In the genomic region with DNA sequence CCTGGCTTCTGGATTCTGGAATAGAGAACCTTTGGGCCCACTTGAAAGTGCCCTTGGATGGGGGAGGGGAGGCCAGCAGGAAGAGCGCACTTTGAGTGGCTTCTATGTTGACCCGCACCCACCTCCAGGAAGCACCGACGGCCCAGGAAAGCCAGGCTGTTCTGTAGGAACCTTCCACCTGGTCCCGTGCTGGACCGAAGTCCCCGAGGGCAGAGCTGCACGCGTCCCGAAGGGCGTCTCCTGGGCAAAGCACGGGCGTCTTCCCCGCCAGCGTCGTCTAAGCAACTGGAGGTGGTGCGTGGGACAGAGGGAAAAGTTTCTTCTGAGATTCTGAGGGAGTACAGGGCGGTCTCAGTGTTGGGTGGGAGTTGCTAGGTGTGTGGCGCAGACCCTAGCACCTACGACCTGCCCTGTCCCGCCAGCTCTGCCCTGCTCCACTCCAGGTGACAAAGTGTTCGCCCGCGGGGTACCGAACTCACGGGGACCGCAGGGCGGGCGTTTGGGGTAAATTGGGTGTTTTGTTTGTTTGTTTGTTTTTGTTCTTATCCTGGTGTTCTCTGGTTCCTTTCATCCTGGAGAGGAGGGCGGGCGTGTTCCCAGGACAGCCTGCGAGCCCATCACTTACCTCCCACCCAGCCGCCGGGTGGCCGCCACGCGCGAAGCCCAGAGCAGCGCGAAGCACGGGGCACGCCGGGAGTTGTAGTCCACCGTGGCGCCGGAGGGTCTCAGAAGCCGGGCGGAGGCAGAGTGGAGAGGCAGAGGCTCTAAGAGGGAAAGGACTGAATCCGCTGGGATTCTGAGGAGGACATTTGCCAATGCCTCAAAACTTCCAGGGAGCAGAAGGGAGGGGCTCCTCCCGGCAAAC, we compare ENCODE assay signal across 8 mouse cellular contexts. TPM values are rescaled to one million over a fixed set of nuclear protein-coding genes. Genes with fewer than 3 reads are reported as not detected.
DNase-seq lines count a peak whose midpoint lies in the region; ATAC-seq and TF ChIP-seq lines count a peak whose summit lies in the region.

A gene (minus strand): TSS at position 782 of the 865 bp plus-strand sequence.

- peak within 1 kb of the TSS; percentile 33; the same call in 1 of the 2 replicates for H3K9ac ChIP-seq in hindbrain, postnatal 0 days (replicated peaks; ENCODE audit: low read length)
- H3K9ac ChIP-seq in limb, embryonic 11.5 days (ENCODE audit: low read length), result peak within 1 kb of the TSS; percentile 67

- no peaks in the 10 kb centered on the region for H3K36me3 ChIP-seq in hindbrain, postnatal 0 days (ENCODE audit: insufficient read depth, low read length)
- H3K36me3 ChIP-seq in limb, embryonic 11.5 days (ENCODE audit: control insufficient read depth, insufficient read depth, low read length), result no peaks in the 10 kb centered on the region
- no peaks in the 10 kb centered on the region for H3K36me3 ChIP-seq in midbrain, embryonic 10.5 days

- H3K4me3 ChIP-seq in hindbrain, postnatal 0 days (ENCODE audit: low read length), result peak within 1 kb of the TSS; percentile 44
- peak within 1 kb of the TSS; percentile 48 for H3K4me3 ChIP-seq in limb, embryonic 11.5 days (ENCODE audit: low read depth, low read length)
- H3K4me3 ChIP-seq in midbrain, embryonic 10.5 days, result peak within 1 kb of the TSS; percentile 64

- no peak for TF ChIP-seq CTCF in hindbrain, postnatal 0 days (IDR thresholded peaks at IDR 0.05; ENCODE audit: low read depth)

- ATAC-seq in hindbrain, postnatal 0 days, result peak; percentile 93
- ATAC-seq in limb, embryonic 11.5 days (ENCODE audit: insufficient number of reproducible peaks, low FRiP score, low TSS enrichment, low read depth), result peak; percentile 92
- ATAC-seq in megakaryocyte-erythroid progenitor cell, adult 5-6 weeks (replicated peaks; ENCODE audit: low FRiP score, low TSS enrichment, poor library complexity, severe bottlenecking), result no peak

- no peaks in the 10 kb centered on the region; the same call in 1 of the 2 replicates for H3K4me1 ChIP-seq in hindbrain, postnatal 0 days (ENCODE audit: insufficient read depth, low read length)
- no peaks in the 10 kb centered on the region for H3K4me1 ChIP-seq in limb, embryonic 11.5 days (ENCODE audit: control insufficient read depth, insufficient read depth, low read length)
- peaks cover 22% of the 10 kb centered on the region for H3K4me1 ChIP-seq in midbrain, embryonic 10.5 days

- no peaks in the 10 kb centered on the region for H3K9me3 ChIP-seq in hindbrain, postnatal 0 days (ENCODE audit: low read length)
- H3K9me3 ChIP-seq in limb, embryonic 11.5 days (ENCODE audit: control insufficient read depth, low read length), result no peaks in the 10 kb centered on the region
- H3K9me3 ChIP-seq in midbrain, embryonic 10.5 days (replicated peaks), result no peaks in the 10 kb centered on the region

- WGBS in hindbrain, postnatal 0 days, result 3% methylated on average over 50 of the region's 50 CpGs
- WGBS in limb, embryonic 11.5 days, result 4% methylated on average over 50 of the region's 50 CpGs
- WGBS in midbrain, embryonic 10.5 days, result 4% methylated on average over 50 of the region's 50 CpGs

- H3K4me2 ChIP-seq in hindbrain, postnatal 0 days (ENCODE audit: low read depth, low read length), result peak within 1 kb of the TSS; percentile 93
- H3K4me2 ChIP-seq in limb, embryonic 11.5 days (ENCODE audit: low read depth, severe bottlenecking), result peak within 1 kb of the TSS; percentile 84

- peak; percentile 53 to 77 for DNase-seq in adrenal gland, adult (ENCODE audit: inconsistent age in 2 of 2, low spot score in 1 of 2)
- DNase-seq in embryo, embryonic 10.5 days (ENCODE audit: low spot score), result peak; percentile 89
- DNase-seq in gastrocnemius, postnatal 25 days, result peak; percentile 47
- peak; percentile 84 for DNase-seq in hindbrain, postnatal 0 days (ENCODE audit: low spot score)
- DNase-seq in limb, embryonic 11.5 days (ENCODE audit: low spot score), result peak; percentile 87
- DNase-seq in midbrain, embryonic 10.5 days (ENCODE audit: low spot score), result peak; percentile 84
- DNase-seq in right cerebral cortex, postnatal 4 days, result peak; percentile 77

- H3K27ac ChIP-seq in hindbrain, postnatal 0 days, result no peak within 1 kb of the TSS
- no peak within 1 kb of the TSS for H3K27ac ChIP-seq in limb, embryonic 11.5 days (replicated peaks; ENCODE audit: low read depth, low read length)
- peak within 1 kb of the TSS; percentile 81 for H3K27ac ChIP-seq in midbrain, embryonic 10.5 days (replicated peaks)

- H3K27me3 ChIP-seq in hindbrain, postnatal 0 days (ENCODE audit: insufficient read depth, low read length), result no peaks in the 10 kb centered on the region
- no peaks in the 10 kb centered on the region for H3K27me3 ChIP-seq in limb, embryonic 11.5 days (ENCODE audit: control insufficient read depth, insufficient read depth, low read length)
- peaks cover 31% of the 10 kb centered on the region for H3K27me3 ChIP-seq in midbrain, embryonic 10.5 days (ENCODE audit: low read depth, poor library complexity, severe bottlenecking)

RNA-seq across cellular contexts. Expression of the gene that starts here (rescaled TPM):
- total RNA-seq in gastrocnemius, postnatal 25 days (2021), result under 1 TPM; 0.32 to 0.74 TPM
- 0.36 and 0.89 TPM in 2 replicates for total RNA-seq in hindbrain, postnatal 0 days (2014; rRNA removed)
- polyA plus RNA-seq in hindbrain, postnatal 0 days (2015; fragmentation: Nextera tagmentation; extraction: Ambion mirVana), result 0.45 and 0.46 TPM in 2 replicates
- polyA plus RNA-seq in limb, embryonic 11.5 days (2014; fragmentation: Nextera tagmentation; extraction: Ambion mirVana), result 0.57 and 1.3 TPM in 2 replicates
- polyA plus RNA-seq in midbrain, embryonic 10.5 days (2016; fragmentation: Nextera tagmentation; extraction: Ambion mirVana), result 0.72 and 1.5 TPM in 2 replicates
- total RNA-seq in megakaryocyte-erythroid progenitor cell, adult 5-6 weeks (2014; fragmentation: Nextera tagmentation), result 6.9 and 8.6 TPM in 2 replicates
- total RNA-seq in megakaryocyte-erythroid progenitor cell, adult 5-6 weeks (2017), result 3.6 and 5.7 TPM in 2 replicates

Comparison
In these comparisons a context has a peak if more than half of its experiments do, and no peak if none do; other contexts are left out.
1. Peak in DNase-seq in gastrocnemius, postnatal 25 days; RNA of the gene not detected or under 1 TPM.
2. Peak in DNase-seq, ATAC-seq, H3K4me3 ChIP-seq, H3K9ac ChIP-seq and H3K4me2 ChIP-seq in hindbrain, postnatal 0 days; RNA of the gene not detected or under 1 TPM.